Mouse (Mus musculus) testis, adult 2 months (tissue): ENCODE measurements around the gene Cmss1. TPM values are rescaled to one million over a fixed set of nuclear protein-coding genes. Genes with fewer than 3 reads are reported as not detected.

Experiments used
- H3K27ac ChIP-seq: fragments of 200-500 bp; 2 replicates; pipeline ENCODE4 v1.5.1; 2012; ENCODE audit warnings: low read depth, low read length; ENCODE audit not compliant: control insufficient read depth, insufficient read depth
- H3K27me3 ChIP-seq: fragments of 200-500 bp; 2 replicates; pipeline ENCODE4 v1.6.1; 2012; ENCODE audit warnings: mild to moderate bottlenecking, low read length, moderate library complexity; ENCODE audit not compliant: control insufficient read depth, insufficient read depth
- H3K36me3 ChIP-seq: fragments of 200-500 bp; 2 replicates; pipeline ENCODE4 v1.6.1; 2012; ENCODE audit warnings: mild to moderate bottlenecking, low read length; ENCODE audit not compliant: control insufficient read depth, insufficient read depth
- H3K4me1 ChIP-seq: fragments of 200-500 bp; 2 replicates; pipeline ENCODE4 v1.6.1; 2012; ENCODE audit warnings: low read length; ENCODE audit not compliant: control insufficient read depth, insufficient read depth
- H3K4me3 ChIP-seq: fragments of 200-500 bp; 2 replicates; pipeline ENCODE4 v1.5.1; 2012; ENCODE audit warnings: low read depth, mild to moderate bottlenecking, low read length, moderate library complexity, mixed read lengths; ENCODE audit not compliant: control insufficient read depth
- CTCF ChIP-seq: fragments of 200-500 bp; IDR thresholded peaks from 2 replicates; pipeline ENCODE4 v1.5.1; 2012; ENCODE audit warnings: low read depth, mild to moderate bottlenecking, inconsistent platforms, low read length, moderate library complexity; ENCODE audit not compliant: control insufficient read depth, insufficient read depth, insufficient replicate concordance
- POLR2A ChIP-seq: fragments of 200-500 bp; IDR thresholded peaks from 2 replicates; pipeline ENCODE4 v1.6.1; 2012; ENCODE audit warnings: low read depth, mild to moderate bottlenecking, inconsistent platforms, low read length, moderate library complexity; ENCODE audit not compliant: control insufficient read depth
- polyA plus RNA-seq: library from polyadenylated mRNA; depleted of rRNA; stranded (reverse); fragments of >200 nt; gene quantifications from 2 replicates; pipeline ENCODE4 v1.2.3, GENCODE M21; 2012

Gene Cmss1
- polyA plus RNA-seq, 1 experiment: 45.3 TPM

- Histone ChIP-seq H3K27me3 (no peaks in the 10 kb centered on the region), H3K27ac (no peak overlapping the region), H3K4me1 (no peaks in the 10 kb centered on the region), H3K4me3 (no peak overlapping the region), H3K36me3 (no peaks in the 10 kb centered on the region)
- no peak for TF ChIP-seq POLR2A
- no peak for TF ChIP-seq CTCF
Measured at GRCm38 (mm10) chr16:57484043-57484795, 122.4 kb downstream of the Cmss1 start.

GRCm38 (mm10) chr16:57483503-57483902, 123.2 kb downstream of the Cmss1 start:
- no peaks in the 10 kb centered on the region for H3K36me3 ChIP-seq
- no peaks in the 10 kb centered on the region for H3K4me1 ChIP-seq
- no peak overlapping the region for H3K27ac ChIP-seq
- TF ChIP-seq CTCF (no peak), POLR2A (no peak)
- H3K4me3 ChIP-seq: no peak overlapping the region
- no peaks in the 10 kb centered on the region for H3K27me3 ChIP-seq

GRCm38 (mm10) chr16:57482911-57483310, 123.8 kb downstream of the Cmss1 start:
- Histone ChIP-seq H3K4me1 (no peaks in the 10 kb centered on the region), H3K27ac (no peak overlapping the region), H3K36me3 (no peaks in the 10 kb centered on the region)

GRCm38 (mm10) chr16:57482264-57482663, 124.4 kb downstream of the Cmss1 start:
- Histone ChIP-seq H3K36me3 (no peaks in the 10 kb centered on the region), H3K4me1 (no peaks in the 10 kb centered on the region), H3K4me3 (no peak overlapping the region), H3K27ac (no peak overlapping the region), H3K27me3 (no peaks in the 10 kb centered on the region)
- no peak for TF ChIP-seq POLR2A
- TF ChIP-seq CTCF: no peak

More at GRCm38 (mm10) chr16:57482911-57483310, 123.8 kb downstream of the Cmss1 start:
- TF ChIP-seq POLR2A (no peak), CTCF (no peak)
- Histone ChIP-seq H3K4me3 (no peak overlapping the region), H3K27me3 (no peaks in the 10 kb centered on the region)

- no peak for TF ChIP-seq CTCF
- TF ChIP-seq POLR2A: no peak
- H3K27me3 ChIP-seq: no peaks in the 10 kb centered on the region
- H3K36me3 ChIP-seq: no peaks in the 10 kb centered on the region
- H3K4me3 ChIP-seq: no peak overlapping the region
- no peak overlapping the region for H3K27ac ChIP-seq
- no peaks in the 10 kb centered on the region for H3K4me1 ChIP-seq
Measured at GRCm38 (mm10) chr16:57479776-57480175, 126.9 kb downstream of the Cmss1 start.

- Histone ChIP-seq H3K4me3 (no peak overlapping the region), H3K27me3 (no peaks in the 10 kb centered on the region), H3K27ac (no peak overlapping the region), H3K36me3 (no peaks in the 10 kb centered on the region), H3K4me1 (no peaks in the 10 kb centered on the region)
- TF ChIP-seq CTCF (no peak), POLR2A (no peak)
Measured at GRCm38 (mm10) chr16:57478451-57478850, 128.2 kb downstream of the Cmss1 start.

- Histone ChIP-seq H3K27ac (no peak overlapping the region), H3K4me1 (no peaks in the 10 kb centered on the region), H3K36me3 (no peaks in the 10 kb centered on the region), H3K27me3 (no peaks in the 10 kb centered on the region), H3K4me3 (no peak overlapping the region)
- TF ChIP-seq POLR2A (no peak), CTCF (no peak)
Measured at GRCm38 (mm10) chr16:57473415-57474085, 133.1 kb downstream of the Cmss1 start.
